Mouse (Mus musculus): ENCODE measurements around the gene Gsg1l. TPM values are rescaled to one million over a fixed set of nuclear protein-coding genes. Genes with fewer than 3 reads are reported as not detected.

Gene Gsg1l
- polyA plus RNA-seq, 1 experiment from 2014 or later, result 0.69 TPM

GRCm38 (mm10) chr7:126096596-126096995 lies 14.4 kb upstream of the Gsg1l start:
- Histone ChIP-seq H3K4me2 (no peak overlapping the region), H3K4me1 (no peaks in the 10 kb centered on the region), H3K4me3 (replicated peaks) (no peak overlapping the region), H3K27ac (no peak overlapping the region), H3K36me3 (peaks cover 28% of the 10 kb centered on the region), H3K9me3 (no peaks in the 10 kb centered on the region), H3K9ac (no peak overlapping the region), H3K27me3 (replicated peaks) (no peaks in the 10 kb centered on the region)
- ATAC-seq (ENCODE audit: insufficient read depth, low FRiP score, low read depth), result no peak
- WGBS, result 81% methylated on average over 5 of the region's 5 CpGs

- no peak overlapping the region for H3K9ac ChIP-seq
- WGBS, result 86% methylated on average over 5 of the region's 5 CpGs
- peaks cover 14% of the 10 kb centered on the region for H3K36me3 ChIP-seq
- no peaks in the 10 kb centered on the region for H3K9me3 ChIP-seq
- ATAC-seq (ENCODE audit: insufficient read depth, low FRiP score, low read depth), result no peak
- H3K4me3 ChIP-seq (replicated peaks), result no peak overlapping the region
- no peaks in the 10 kb centered on the region for H3K27me3 ChIP-seq (replicated peaks)
- no peak overlapping the region for H3K4me2 ChIP-seq
- no peaks in the 10 kb centered on the region for H3K4me1 ChIP-seq
- H3K27ac ChIP-seq, result no peak overlapping the region
These were observed 12.5 kb upstream of the Gsg1l start for GRCm38 (mm10) chr7:126094738-126095137.

- Histone ChIP-seq H3K4me2 (no peak overlapping the region), H3K27ac (no peak overlapping the region), H3K27me3 (replicated peaks) (no peaks in the 10 kb centered on the region), H3K9me3 (no peaks in the 10 kb centered on the region), H3K4me3 (replicated peaks) (no peak overlapping the region), H3K4me1 (no peaks in the 10 kb centered on the region), H3K36me3 (0 out of 2 replicates have a peak, but pooled peaks cover 1% of the 10 kb centered on the region), H3K9ac (no peak overlapping the region)
- ATAC-seq (ENCODE audit: insufficient read depth, low FRiP score, low read depth), result no peak
- 32% methylated on average over 3 of the region's 3 CpGs for whole genome bisulfite sequencing
These were observed 11.0 kb upstream of the Gsg1l start for GRCm38 (mm10) chr7:126093162-126093561.

GRCm38 (mm10) chr7:126089782-126090181 lies 7.6 kb upstream of the Gsg1l start:
- no peaks in the 10 kb centered on the region for H3K36me3 ChIP-seq
- H3K4me3 ChIP-seq (replicated peaks), result no peak overlapping the region
- H3K27me3 ChIP-seq (replicated peaks), result 0 out of 2 replicates have a peak, but pooled peaks cover 5% of the 10 kb centered on the region
- no peak overlapping the region for H3K27ac ChIP-seq
- ATAC-seq (ENCODE audit: insufficient read depth, low FRiP score, low read depth), result no peak
- no peak overlapping the region for H3K9ac ChIP-seq
- H3K4me1 ChIP-seq, result 0 out of 2 replicates have a peak, but pooled peaks cover 7% of the 10 kb centered on the region
- 18% methylated on average over 6 of the region's 6 CpGs for WGBS
- H3K4me2 ChIP-seq, result no peak overlapping the region
- H3K9me3 ChIP-seq, result no peaks in the 10 kb centered on the region

GRCm38 (mm10) chr7:126088155-126088554 lies 5.9 kb upstream of the Gsg1l start:
- no peak overlapping the region for H3K4me2 ChIP-seq
- no peak for ATAC-seq (ENCODE audit: insufficient read depth, low FRiP score, low read depth)
- 0 out of 2 replicates have a peak, but pooled peaks cover 7% of the 10 kb centered on the region for H3K4me1 ChIP-seq
- H3K27me3 ChIP-seq (replicated peaks), result peaks cover 19% of the 10 kb centered on the region
- 14% methylated on average over 6 of the region's 6 CpGs for WGBS
- no peak overlapping the region for H3K4me3 ChIP-seq (replicated peaks)
- H3K27ac ChIP-seq, result no peak overlapping the region
- H3K36me3 ChIP-seq, result no peaks in the 10 kb centered on the region
- H3K9me3 ChIP-seq, result no peaks in the 10 kb centered on the region
- H3K9ac ChIP-seq, result no peak overlapping the region

GRCm38 (mm10) chr7:126087602-126088001 lies 5.4 kb upstream of the Gsg1l start:
- no peaks in the 10 kb centered on the region for H3K36me3 ChIP-seq
- no peak overlapping the region for H3K4me2 ChIP-seq
- H3K9ac ChIP-seq, result no peak overlapping the region
- no peak overlapping the region for H3K4me3 ChIP-seq (replicated peaks)
- ATAC-seq (ENCODE audit: insufficient read depth, low FRiP score, low read depth), result no peak
- no peak overlapping the region for H3K27ac ChIP-seq
- 0 out of 2 replicates have a peak, but pooled peaks cover 7% of the 10 kb centered on the region for H3K4me1 ChIP-seq
- WGBS, result 56% methylated on average over 10 of the region's 10 CpGs
- no peaks in the 10 kb centered on the region for H3K9me3 ChIP-seq
- H3K27me3 ChIP-seq (replicated peaks), result peaks cover 25% of the 10 kb centered on the region

GRCm38 (mm10) chr7:126086321-126086741 lies 4.1 kb upstream of the Gsg1l start:
- H3K9ac ChIP-seq, result no peak overlapping the region
- peaks cover 18% of the 10 kb centered on the region; the same call in 1 of the 2 replicates for H3K4me1 ChIP-seq
- peak; percentile 28; the same call in 1 of the 2 replicates for ATAC-seq (ENCODE audit: insufficient read depth, low FRiP score, low read depth)
- no peaks in the 10 kb centered on the region for H3K36me3 ChIP-seq
- no peak overlapping the region for H3K4me3 ChIP-seq (replicated peaks)
- WGBS, result 22% methylated on average over 6 of the region's 6 CpGs
- H3K9me3 ChIP-seq, result no peaks in the 10 kb centered on the region
- no peak overlapping the region for H3K27ac ChIP-seq
- 0 out of 2 replicates have a peak overlapping the region, but pooled peaks have one; percentile 13 for H3K4me2 ChIP-seq
- peaks cover 37% of the 10 kb centered on the region for H3K27me3 ChIP-seq (replicated peaks)

- H3K4me2 ChIP-seq, result no peak overlapping the region
- no peak for ATAC-seq (ENCODE audit: insufficient read depth, low FRiP score, low read depth)
- H3K27me3 ChIP-seq (replicated peaks), result peaks cover 49% of the 10 kb centered on the region
- WGBS, result 91% methylated on average over 9 of the region's 9 CpGs
- H3K9me3 ChIP-seq, result no peaks in the 10 kb centered on the region
- peaks cover 19% of the 10 kb centered on the region; the same call in 1 of the 2 replicates for H3K4me1 ChIP-seq
- no peak overlapping the region for H3K9ac ChIP-seq
- H3K4me3 ChIP-seq (replicated peaks), result no peak overlapping the region
- H3K36me3 ChIP-seq, result no peaks in the 10 kb centered on the region
- H3K27ac ChIP-seq, result no peak overlapping the region
These were observed 2.9 kb upstream of the Gsg1l start for GRCm38 (mm10) chr7:126085154-126085553.

- Histone ChIP-seq H3K27ac (no peak overlapping the region), H3K36me3 (no peaks in the 10 kb centered on the region), H3K9me3 (no peaks in the 10 kb centered on the region), H3K27me3 (replicated peaks) (peaks cover 54% of the 10 kb centered on the region), H3K9ac (no peak overlapping the region), H3K4me3 (replicated peaks) (no peak overlapping the region), H3K4me1 (peaks cover 19% of the 10 kb centered on the region; the same call in 1 of the 2 replicates), H3K4me2 (no peak overlapping the region)
- WGBS, result 15% methylated on average over 4 of the region's 4 CpGs
- ATAC-seq (ENCODE audit: insufficient read depth, low FRiP score, low read depth), result no peak
These were observed 1.8 kb upstream of the Gsg1l start for GRCm38 (mm10) chr7:126083980-126084348.

- 19% methylated on average over 9 of the region's 9 CpGs for WGBS
- no peak for ATAC-seq (ENCODE audit: insufficient read depth, low FRiP score, low read depth)
- no peaks in the 10 kb centered on the region for H3K9me3 ChIP-seq
- no peak overlapping the region for H3K9ac ChIP-seq
- no peak overlapping the region for H3K4me2 ChIP-seq
- no peak overlapping the region for H3K27ac ChIP-seq
- peaks cover 54% of the 10 kb centered on the region for H3K27me3 ChIP-seq (replicated peaks)
- H3K4me3 ChIP-seq (replicated peaks), result no peak overlapping the region
- peaks cover 19% of the 10 kb centered on the region; the same call in 1 of the 2 replicates for H3K4me1 ChIP-seq
- H3K36me3 ChIP-seq, result no peaks in the 10 kb centered on the region
These were observed 1.2 kb upstream of the Gsg1l start for GRCm38 (mm10) chr7:126083341-126083979.

- Histone ChIP-seq H3K36me3 (no peaks in the 10 kb centered on the region), H3K4me1 (peaks cover 19% of the 10 kb centered on the region; the same call in 1 of the 2 replicates), H3K9me3 (no peaks in the 10 kb centered on the region), H3K4me3 (replicated peaks) (peak overlapping the region; percentile 53), H3K4me2 (peak overlapping the region; percentile 96), H3K27ac (no peak overlapping the region), H3K27me3 (replicated peaks) (peaks cover 54% of the 10 kb centered on the region), H3K9ac (0 out of 2 replicates have a peak overlapping the region, but pooled peaks have one; percentile 9)
- 2% methylated on average over 79 of the region's 80 CpGs for WGBS
- no peak for ATAC-seq (ENCODE audit: insufficient read depth, low FRiP score, low read depth)
These were observed 405 bp downstream of the Gsg1l start for GRCm38 (mm10) chr7:126081727-126082285.

- 23% methylated on average over 16 of the region's 16 CpGs for WGBS
- H3K9ac ChIP-seq, result no peak overlapping the region
- no peak for ATAC-seq (ENCODE audit: insufficient read depth, low FRiP score, low read depth)
These were observed 1.1 kb downstream of the Gsg1l start for GRCm38 (mm10) chr7:126080949-126081654.

More at GRCm38 (mm10) chr7:126080949-126081654, 1.1 kb downstream of the Gsg1l start:
- Histone ChIP-seq H3K4me3 (replicated peaks) (peak overlapping the region; percentile 53), H3K4me2 (peak overlapping the region; percentile 96), H3K4me1 (peaks cover 12% of the 10 kb centered on the region; the same call in 1 of the 2 replicates), H3K9me3 (no peaks in the 10 kb centered on the region), H3K36me3 (no peaks in the 10 kb centered on the region), H3K27me3 (replicated peaks) (peaks cover 54% of the 10 kb centered on the region), H3K27ac (no peak overlapping the region)

All from stomach, embryonic 15.5 days (tissue).